Mouse (Mus musculus) large intestine, adult 2 months (tissue): ENCODE data around the gene Mxd1. TPM values are rescaled to one million over a fixed set of nuclear protein-coding genes. Genes with fewer than 3 reads are reported as not detected.

Source experiments
- DNase-seq: peaks from one replicate; pipeline ENCODE4 v3.0.0-alpha.2; 2012; ENCODE audit warnings: low read depth, low spot score
- WGBS: fragments of 180-500 bp; shearing (Covaris S2); methylation state at CpG from one replicate; pipeline ENCODE4 v1.1.7; 2018; 5-methylcytosine and 5-hydroxymethylcytosine counted together
- polyA plus RNA-seq: library from polyadenylated mRNA; depleted of rRNA; stranded (reverse); fragments of >200 nt; gene quantifications from 2 replicates; pipeline ENCODE4 v1.2.3, GENCODE M21; 2012; rRNA removed

The Mxd1 gene
- polyA plus RNA-seq, 1 experiment: 123 TPM

DNA sequence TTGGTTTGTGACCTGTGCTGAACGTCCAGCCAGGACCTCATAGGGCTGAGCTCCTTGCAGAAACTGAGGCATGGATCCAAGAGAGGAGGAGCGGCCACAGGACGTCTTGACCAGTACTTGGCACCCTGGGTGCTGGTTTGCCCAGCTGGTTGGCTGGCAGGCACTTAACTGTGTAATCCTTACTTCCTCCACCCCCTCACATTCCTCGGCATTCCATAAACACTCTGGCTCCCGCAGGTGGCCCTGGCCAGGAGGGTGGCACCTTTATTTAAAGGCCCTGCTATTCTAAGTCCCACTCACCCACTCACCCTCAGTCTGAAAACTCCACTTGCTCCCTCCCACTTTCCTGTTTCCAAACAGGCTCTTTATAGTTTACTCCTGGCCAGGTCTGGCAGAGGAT is 58.2 kb downstream of the Mxd1 start:
- DNase-seq: no peak
- WGBS: 13% methylated on average over 5 of the region's 5 CpGs

DNA sequence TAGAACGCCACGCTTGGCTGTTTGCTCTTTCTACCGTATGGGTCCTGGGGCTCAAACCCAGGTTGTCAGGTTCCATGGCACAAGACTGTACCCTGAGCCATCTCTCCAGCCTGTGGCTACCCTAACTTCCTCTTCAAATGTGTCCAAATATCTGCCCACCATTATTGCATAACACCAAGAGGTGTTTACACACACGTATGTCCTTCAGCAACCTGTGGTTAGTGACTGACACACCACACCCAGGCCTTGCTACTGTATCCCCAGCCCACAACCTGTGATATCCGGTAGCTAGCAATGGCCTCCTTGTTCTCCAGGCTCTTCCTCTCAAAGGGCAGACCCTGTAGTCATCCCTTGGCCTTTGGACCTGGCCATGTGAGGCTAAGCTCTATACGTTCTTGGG is 59.7 kb downstream of the Mxd1 start:
- no peak for DNase-seq
- WGBS: 82% methylated on average over 6 of the region's 6 CpGs

DNA sequence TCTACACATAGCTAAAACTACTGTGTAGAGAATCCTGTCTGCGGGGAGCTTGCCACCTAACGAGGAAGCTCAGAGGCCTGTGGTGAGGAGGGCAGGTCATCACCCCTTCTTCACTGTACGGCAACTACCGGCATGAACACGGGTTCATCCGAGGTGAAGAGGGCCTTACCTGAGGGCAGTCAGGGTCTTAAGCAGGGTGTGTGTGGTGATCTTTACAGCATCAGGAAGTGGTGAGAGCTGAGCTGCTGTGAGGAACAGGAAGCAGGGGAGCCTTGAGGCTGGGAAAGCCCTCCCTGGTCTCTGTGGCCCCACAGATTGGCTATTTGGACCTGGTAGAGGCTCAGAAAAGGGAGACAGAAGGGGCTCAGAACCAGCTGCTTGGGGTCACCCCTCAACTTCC is 61.5 kb downstream of the Mxd1 start:
- 52% methylated on average over 6 of the region's 6 CpGs for WGBS
- DNase-seq: no peak

DNA sequence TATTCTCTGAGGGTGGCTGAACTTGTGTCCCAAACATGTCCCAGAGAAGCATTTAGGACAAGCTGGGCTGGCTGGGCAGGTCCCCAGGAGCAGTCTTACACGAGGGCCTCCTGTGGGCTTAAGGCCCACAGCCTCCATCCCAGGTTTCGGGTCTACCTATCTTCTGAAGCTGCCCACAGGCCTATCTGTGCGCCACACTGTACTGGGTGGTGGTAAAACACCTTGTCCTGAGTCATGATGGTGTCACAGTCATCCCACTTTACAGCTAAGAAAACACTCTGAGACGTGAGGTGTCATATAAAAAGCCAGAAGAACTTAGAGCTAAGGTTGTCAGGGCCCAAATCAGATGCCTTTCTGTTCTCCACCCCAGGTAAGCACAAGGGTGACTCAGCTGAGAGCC is 62.7 kb downstream of the Mxd1 start:
- 57% methylated on average over 4 of the region's 4 CpGs for WGBS
- DNase-seq: no peak

DNA sequence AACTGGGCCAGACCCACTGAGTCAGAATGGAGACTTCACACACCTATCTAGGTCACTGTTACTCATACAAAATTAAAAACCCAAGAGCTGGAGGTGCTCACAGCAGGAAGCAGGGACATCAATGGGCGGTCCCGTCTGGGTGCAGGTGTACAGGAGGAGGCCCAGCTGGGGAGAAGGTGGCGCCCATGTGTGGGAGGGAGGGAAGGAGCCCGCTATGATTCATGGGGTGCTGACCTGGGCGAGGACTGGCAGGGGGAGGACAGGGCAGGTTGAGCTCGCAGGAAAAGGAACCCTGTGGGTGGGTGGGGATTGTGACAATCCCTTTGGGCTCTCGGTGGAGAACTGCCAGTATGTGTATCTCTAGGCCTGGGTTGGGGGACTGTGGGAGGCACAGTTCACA is 63.7 kb downstream of the Mxd1 start:
- WGBS: 23% methylated on average over 7 of the region's 7 CpGs

DNA sequence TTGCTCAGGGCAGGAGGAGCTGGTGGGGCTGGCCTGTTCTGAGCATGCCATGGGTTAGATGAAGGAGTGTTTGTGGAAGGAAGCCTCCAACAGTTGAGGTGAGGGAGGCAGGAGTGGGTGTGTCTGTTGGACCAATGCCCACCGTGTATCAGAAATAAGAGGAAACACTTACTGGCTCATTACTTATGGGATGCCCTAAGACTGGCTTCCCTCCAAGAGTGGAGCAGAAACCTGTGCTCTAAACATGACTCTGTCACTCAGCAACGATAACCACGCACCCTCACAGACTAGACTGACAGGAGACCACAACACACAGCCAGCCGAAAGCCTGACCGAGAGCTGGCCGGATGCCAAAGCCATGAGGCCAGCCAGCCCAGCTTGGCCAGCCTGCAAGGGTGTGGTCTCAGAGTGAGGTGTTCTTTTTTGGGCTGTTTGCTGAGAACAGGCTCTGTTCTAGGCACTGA is 69.0 kb downstream of the Mxd1 start:
- 5% methylated on average over 6 of the region's 6 CpGs for WGBS
- DNase-seq: peak; percentile 81

More for the DNA sequence above, 63.7 kb downstream of the Mxd1 start:
- peak; percentile 76 for DNase-seq

DNA sequence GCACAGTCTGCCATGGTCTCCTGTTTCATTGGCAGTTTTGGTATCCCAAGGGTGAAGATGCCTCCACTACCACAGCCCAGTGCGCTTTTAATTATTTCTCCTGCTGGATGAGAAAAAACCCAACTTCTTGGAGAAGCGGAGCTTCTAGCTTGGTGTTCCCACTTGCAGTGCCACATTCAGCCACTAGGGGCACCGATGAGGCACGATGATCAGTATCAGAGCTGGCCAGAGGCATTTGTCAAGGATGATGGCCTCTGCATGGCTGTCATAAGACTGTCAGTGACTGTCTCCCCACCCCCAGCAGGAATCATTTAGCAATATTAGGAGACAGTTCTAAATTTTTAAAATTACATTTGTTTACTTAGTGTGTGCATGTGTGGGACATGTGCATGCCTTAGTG is 69.8 kb downstream of the Mxd1 start:
- WGBS: 17% methylated on average over 4 of the region's 4 CpGs
- DNase-seq: no peak

DNA sequence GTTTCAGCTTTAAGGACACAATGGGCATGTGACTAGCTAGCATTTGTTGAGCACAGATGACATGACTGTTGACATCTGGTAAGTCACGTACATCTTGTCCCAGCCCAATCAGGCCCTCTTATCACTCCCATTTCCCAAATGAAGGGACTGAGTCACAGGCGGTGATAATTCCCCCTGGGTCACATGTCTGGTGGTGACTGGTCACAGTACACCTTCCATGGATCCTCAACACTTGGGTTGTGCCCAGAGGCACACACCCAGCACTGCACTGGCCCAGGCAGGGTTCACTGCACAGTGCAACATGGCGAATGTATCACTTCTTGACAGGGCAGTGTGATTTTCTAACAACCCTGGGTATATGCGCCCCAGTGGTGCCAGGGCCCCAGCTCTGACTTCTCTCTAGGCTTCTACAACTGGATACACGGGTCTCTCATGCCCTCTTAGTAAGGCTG is 70.2 kb downstream of the Mxd1 start:
- WGBS: 68% methylated on average over 5 of the region's 5 CpGs
- no peak for DNase-seq

Other genes starting within 250 kb of the Mxd1 start
- gene Gm44790, start 242.5 kb downstream of the Mxd1 start, polyA plus RNA-seq: 3.2 and 6.3 TPM in 2 replicates
- 8.6 and 10.0 TPM in 2 replicates for gene C87436, start 230.8 kb downstream of the Mxd1 start, polyA plus RNA-seq
- 163 and 168 TPM in 2 replicates for gene Pcbp1, start 142.8 kb downstream of the Mxd1 start, polyA plus RNA-seq
- gene Asprv1, start 41.0 kb downstream of the Mxd1 start, polyA plus RNA-seq: 0.76 and 0.88 TPM in 2 replicates
- 7.4 and 8.6 TPM in 2 replicates for gene Snrnp27, start 15.4 kb upstream of the Mxd1 start, polyA plus RNA-seq
- 7.1 and 9.5 TPM in 2 replicates for gene Gmcl1, start 64.2 kb upstream of the Mxd1 start, polyA plus RNA-seq
- 290 and 706 TPM in 2 replicates for gene Anxa4, start 124.4 kb upstream of the Mxd1 start, polyA plus RNA-seq
- 4.0 and 12.6 TPM in 2 replicates for gene Aak1, start 180.4 kb upstream of the Mxd1 start, polyA plus RNA-seq